Mouse (Mus musculus) liver, postnatal 0 days (tissue): Measurements from ENCODE around the gene Fbxo39.

Experiments used
- CTCF ChIP-seq: sonication (generic); IDR thresholded peaks from 2 replicates; pipeline ENCODE4 v1.5.1; 2016; ENCODE audit warnings: antibody characterized with exemption, low read depth
- EP300 ChIP-seq: IDR thresholded peaks from 2 replicates; pipeline ENCODE4 v1.6.1; 2016; ENCODE audit warnings: antibody characterized with exemption, low read depth, mild to moderate bottlenecking

DNA sequence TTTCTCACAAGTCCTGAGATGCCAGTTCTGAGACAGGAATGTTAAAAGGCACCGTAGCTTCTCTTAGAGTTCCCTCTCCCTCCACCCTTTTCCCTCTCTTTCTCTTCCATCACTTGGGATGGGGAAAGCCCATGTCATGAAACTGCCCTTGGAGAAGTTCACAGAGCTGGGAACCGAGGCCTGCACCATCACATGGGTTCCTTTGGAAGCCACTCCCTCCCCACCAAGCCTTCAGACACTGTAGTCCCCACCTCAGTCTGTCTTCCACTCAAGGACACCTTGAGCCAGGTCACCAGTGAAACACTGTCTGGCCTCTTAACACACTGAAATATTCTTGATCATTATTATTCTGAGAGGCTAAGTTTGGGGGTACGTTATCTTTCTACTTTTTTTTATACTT lies 38.9 kb downstream of the Fbxo39 start:
- no peak for TF ChIP-seq CTCF
- no peak for TF ChIP-seq EP300
